In the genomic region with DNA sequence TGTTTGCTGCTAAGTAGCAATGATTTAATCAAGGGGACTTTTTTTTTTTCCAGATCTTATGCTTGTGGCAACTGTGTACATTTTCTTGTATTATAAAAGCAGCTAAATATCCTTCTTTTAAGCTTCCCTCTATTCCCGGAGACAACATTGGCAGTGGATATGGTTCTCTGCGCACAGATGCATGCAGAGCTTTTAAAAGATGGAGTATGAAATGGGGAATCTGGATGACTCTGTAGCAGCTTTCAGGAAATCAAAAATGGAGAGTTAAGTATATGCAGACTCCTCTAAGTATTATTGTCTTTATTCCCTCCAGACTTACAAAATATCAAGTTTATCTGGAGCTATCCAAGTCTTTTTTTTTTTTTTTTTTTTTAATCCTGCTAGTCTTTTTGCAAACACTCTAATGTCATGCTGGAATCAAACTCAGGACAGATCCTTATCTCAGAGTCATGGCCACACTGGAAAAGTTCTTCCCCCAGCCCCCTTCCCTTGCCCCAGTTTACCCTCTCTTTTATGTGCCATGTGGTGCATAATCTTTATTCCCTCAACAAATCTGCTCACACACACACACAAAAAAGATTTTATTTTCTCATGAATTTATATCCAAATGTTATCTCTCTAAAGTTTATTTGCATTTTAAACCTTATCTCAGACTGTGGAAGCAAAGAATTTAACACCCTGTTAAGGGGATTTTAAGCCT, we compare ENCODE assay signal across 28 mouse cellular contexts.
"Had no signal": no experiment of that assay in that cellular context is flagged by ENCODE, and none has a peak within 500 bp of the region (broad histone marks: within the 10 kb centered on the region; RNA-seq: fewer than 3 reads in every experiment).

No protein-coding gene starts in this region.

- DNase-seq: gastrocnemius, adult 2 months; gastrocnemius, postnatal 10 days; gastrocnemius, postnatal 25 days; heart, adult 11 months; heart, adult 2 months; heart, postnatal 14 days; heart, postnatal 36 days; kidney, adult 11 months; kidney, adult 2 months; kidney, adult 9 months; kidney, postnatal 14 days; kidney, postnatal 36 days; layer of hippocampus, postnatal 36 days; left cerebral cortex, postnatal 4 days had no signal

- H3K27me3 ChIP-seq: heart, embryonic 13.5 days; heart, embryonic 15.5 days; hindbrain, embryonic 13.5 days; hindbrain, embryonic 15.5 days; kidney, embryonic 15.5 days; limb, embryonic 13.5 days; limb, embryonic 15.5 days; liver, embryonic 12.5 days had no signal

- H3K4me1 ChIP-seq: heart, embryonic 13.5 days; heart, embryonic 15.5 days; hindbrain, embryonic 13.5 days; hindbrain, embryonic 15.5 days; kidney, embryonic 15.5 days; limb, embryonic 13.5 days; limb, embryonic 15.5 days; liver, embryonic 12.5 days had no signal

- H3K36me3 ChIP-seq: heart, embryonic 13.5 days; heart, embryonic 15.5 days; hindbrain, embryonic 13.5 days; hindbrain, embryonic 15.5 days; kidney, embryonic 15.5 days; limb, embryonic 13.5 days; limb, embryonic 15.5 days; liver, embryonic 12.5 days had no signal

- H3K4me3 ChIP-seq: gastrocnemius, adult 2 months; heart, adult 2 months; heart, embryonic 13.5 days; heart, embryonic 15.5 days; hindbrain, embryonic 13.5 days; hindbrain, embryonic 15.5 days; kidney, embryonic 15.5 days; layer of hippocampus, adult 2 months; limb, embryonic 13.5 days; limb, embryonic 15.5 days; liver, embryonic 12.5 days had no signal

- H3K9ac ChIP-seq: heart, embryonic 13.5 days; heart, embryonic 15.5 days; hindbrain, embryonic 13.5 days; hindbrain, embryonic 15.5 days; kidney, embryonic 15.5 days; limb, embryonic 13.5 days; limb, embryonic 15.5 days; liver, embryonic 12.5 days; liver, embryonic 14.5 days had no signal

- H3K4me2 ChIP-seq: heart, embryonic 11.5 days; heart, embryonic 13.5 days; heart, embryonic 15.5 days; hindbrain, embryonic 13.5 days; hindbrain, embryonic 15.5 days; kidney, embryonic 15.5 days; limb, embryonic 13.5 days; limb, embryonic 15.5 days; liver, embryonic 12.5 days had no signal

- H3K27ac ChIP-seq: gastrocnemius, adult 2 months; heart, adult 2 months; heart, embryonic 13.5 days; heart, embryonic 15.5 days; hindbrain, embryonic 13.5 days; hindbrain, embryonic 15.5 days; hindbrain, postnatal 0 days; kidney, embryonic 15.5 days; kidney, postnatal 0 days; layer of hippocampus, adult 2 months; limb, embryonic 13.5 days; limb, embryonic 15.5 days; liver, embryonic 12.5 days; liver, embryonic 14.5 days had no signal

- ATAC-seq: hindbrain, postnatal 0 days; intestine, embryonic 16.5 days; liver, embryonic 12.5 days had no signal

- H3K9me3 ChIP-seq: heart, embryonic 13.5 days; heart, embryonic 15.5 days; hindbrain, embryonic 13.5 days; hindbrain, embryonic 15.5 days; kidney, embryonic 15.5 days; limb, embryonic 13.5 days; limb, embryonic 15.5 days; liver, embryonic 12.5 days had no signal
